Mouse (Mus musculus): ENCODE measurements around the gene Olfr698.

GRCm38 (mm10) chr7:106716296-106716695 lies 38.9 kb downstream of the Olfr698 start, which contains the start of gene Olfr695:
- TF ChIP-seq CTCF (IDR thresholded peaks at IDR 0.05; ENCODE audit: borderline replicate concordance, insufficient read depth, low read depth, low read length) (no peak), POLR2A (IDR thresholded peaks at IDR 0.05; ENCODE audit: borderline replicate concordance, insufficient read depth, low read length) (no peak)
